Mouse (Mus musculus): ENCODE measurements around the gene Fmnl1.

Gene Fmnl1

DNA sequence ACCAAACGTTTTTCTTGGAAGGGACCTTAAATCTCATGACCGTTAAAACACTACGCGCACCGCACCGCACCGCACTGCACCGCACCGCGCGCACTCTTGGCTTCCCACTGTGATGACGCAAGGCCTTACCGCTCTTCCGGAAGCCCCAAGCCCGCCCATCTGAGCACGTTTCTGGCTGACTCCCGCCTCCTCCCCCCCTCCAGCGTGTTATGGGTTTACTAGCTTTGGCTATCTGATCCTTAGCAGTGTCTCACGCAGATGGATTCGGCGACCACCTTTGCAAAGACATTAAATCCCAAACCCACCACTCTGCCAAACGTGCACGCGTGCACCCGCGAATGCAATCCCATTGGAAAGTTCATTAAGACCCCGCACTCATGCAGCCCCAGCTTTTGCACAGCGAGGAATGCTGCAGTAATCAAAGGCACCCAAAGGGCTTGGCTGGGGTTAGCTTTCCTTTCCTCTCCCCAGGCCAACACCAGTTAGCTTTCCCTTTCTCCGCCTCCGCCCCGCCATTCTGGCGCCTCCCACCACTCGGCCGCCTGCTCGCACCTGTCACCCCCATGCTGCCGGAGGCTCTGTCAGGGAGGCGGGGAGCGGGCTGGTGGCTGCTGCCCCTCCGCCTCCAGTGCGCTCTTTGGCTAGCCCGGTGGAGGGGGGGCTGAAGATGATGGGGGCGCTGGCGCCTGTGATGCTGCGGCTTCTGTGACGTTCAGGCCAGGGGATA is 47.0 kb downstream of the Fmnl1 start, which contains the start of gene Spata32:
TSS of gene Spata32 (minus strand) at position 643 of the 727 bp plus-strand sequence.
- in situ Hi-C loops (cut with MboI, MseI) = no loop called here

DNA sequence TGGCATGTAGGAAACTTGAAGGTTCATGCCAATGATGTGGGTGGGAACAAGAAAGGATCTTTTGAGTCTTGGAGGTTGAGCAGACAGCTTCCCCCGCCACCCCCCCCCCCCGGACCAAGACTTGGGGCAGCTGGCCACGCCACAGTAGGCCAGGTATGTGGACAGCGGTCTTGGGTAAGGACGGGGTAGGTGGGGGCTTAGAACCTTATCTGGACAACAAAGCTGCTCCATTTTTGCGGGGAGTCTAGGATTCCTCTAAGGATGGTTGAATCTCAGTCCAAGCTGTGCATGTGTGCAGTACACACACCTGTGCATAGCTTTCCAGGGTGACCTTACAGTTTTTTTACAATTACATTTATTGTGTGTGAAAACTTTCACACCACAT is 47.6 kb downstream of the Fmnl1 start:
- in situ Hi-C loops (cut with MboI, MseI) = no loop called here

DNA sequence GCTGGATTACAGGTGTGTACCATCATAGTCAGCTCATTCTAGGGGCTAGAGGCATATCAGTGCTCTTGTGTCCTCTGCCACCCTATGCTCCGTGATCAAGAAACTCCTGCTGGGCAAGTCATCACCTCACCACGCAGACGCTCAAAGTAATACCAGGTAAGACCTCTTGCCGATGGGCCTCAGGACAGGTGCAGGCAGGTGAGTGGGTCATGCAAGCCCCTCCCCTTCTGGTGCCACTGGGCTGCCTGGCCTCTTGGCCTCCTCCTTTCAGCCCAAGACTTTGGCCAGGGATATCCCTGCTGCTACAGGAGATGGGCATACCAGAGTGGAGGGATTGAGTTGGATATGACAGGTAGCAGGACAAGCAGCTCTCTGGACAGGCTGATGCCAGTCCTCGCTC is 48.4 kb downstream of the Fmnl1 start:
- in situ Hi-C loops (cut with MboI, MseI) = no loop called here

DNA sequence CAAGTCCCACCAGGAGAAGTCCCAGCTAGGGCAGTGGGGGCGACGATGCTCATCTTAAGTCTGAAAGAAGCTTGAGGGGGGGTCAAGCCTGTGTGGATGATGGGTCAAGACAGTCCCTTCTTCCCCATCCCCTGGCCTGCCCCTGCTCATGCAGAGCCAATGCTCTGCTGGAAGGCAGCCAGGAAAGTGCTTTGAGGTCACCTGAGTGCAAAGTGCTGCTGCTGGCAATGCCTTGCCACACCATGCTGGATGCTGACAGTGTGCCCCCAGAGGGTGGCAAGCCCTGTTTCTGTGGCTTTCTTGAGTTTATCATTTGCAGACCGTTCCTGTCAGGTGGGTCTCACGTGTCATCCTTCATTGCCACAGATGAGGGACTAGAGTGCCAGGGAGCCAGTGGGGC is 49.1 kb downstream of the Fmnl1 start:
- in situ Hi-C loops (cut with MboI, MseI) = loop anchor here in 1 of 2 experiments (5.0 kb wide), 1 partner anchor 107 kb away; no protein-coding TSS in a partner anchor

DNA sequence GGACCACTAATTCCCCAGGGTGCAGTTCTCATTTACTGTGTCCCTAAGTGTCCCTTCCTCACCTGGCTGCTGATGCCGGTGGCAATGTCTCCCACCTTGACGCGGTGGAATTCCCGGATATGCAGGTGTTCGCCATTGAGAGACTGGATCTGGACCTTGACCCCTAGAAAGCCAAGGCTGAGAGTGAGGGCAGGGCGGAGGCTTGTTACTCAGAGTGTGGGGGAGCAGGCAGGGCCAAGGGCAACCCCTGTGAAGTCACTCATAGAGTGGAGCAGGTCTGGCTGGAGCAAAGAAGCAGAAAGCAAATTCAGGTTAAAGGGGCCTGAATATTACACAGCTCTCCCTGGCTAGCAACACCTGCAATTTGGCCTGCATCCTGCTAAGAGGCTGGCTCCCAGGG is 50.5 kb downstream of the Fmnl1 start:
- in situ Hi-C loops (cut with MboI, MseI) = loop anchor here in 1 of 2 experiments (5.0 kb wide), 1 partner anchor 106 kb away; no protein-coding TSS in a partner anchor

DNA sequence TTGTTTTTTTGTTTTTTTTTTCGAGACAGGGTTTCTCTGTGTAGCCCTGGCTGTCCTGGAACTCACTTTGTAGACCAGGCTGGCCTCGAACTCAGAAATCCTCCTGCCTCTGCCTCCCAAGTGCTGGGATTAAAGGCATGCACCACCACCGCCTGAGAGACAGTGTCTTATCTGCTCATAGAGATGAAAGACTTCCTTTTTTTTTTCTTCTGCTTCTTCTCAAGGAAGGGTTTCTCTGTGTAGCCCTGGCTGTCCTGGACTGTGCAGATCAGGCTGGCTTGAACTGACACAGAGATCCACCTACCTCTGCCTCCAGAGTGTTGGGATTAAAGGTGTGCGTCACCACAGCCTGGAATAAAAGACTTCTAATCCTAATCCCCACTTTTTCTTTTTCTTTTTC is 51.8 kb downstream of the Fmnl1 start:
- in situ Hi-C loops (cut with MboI, MseI) = loop anchor here in 1 of 2 experiments (5.0 kb wide), 1 partner anchor 105 kb away; no protein-coding TSS in a partner anchor

DNA sequence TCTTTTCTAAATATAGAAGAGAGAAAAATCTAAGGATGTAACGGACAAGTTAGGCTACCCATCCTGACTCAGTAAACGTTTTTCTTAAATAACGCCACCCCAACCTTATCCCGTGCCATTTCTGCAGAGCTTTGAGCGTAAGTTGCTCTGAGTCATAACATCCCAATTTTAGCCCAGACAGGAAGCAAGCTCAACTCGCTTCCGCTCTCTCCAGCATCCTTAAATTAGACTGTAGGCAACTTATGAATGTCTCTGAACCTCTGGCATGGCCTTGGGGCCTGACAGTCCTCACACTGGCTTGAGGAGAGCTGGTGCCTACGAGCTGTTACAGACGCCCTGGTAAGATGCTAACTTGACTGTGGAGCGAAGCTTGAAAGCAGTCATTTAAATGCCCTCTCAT is 52.5 kb downstream of the Fmnl1 start:
- in situ Hi-C loops (cut with MboI, MseI) = loop anchor here in 1 of 2 experiments (5.0 kb wide), 1 partner anchor 104 kb away; no protein-coding TSS in a partner anchor

DNA sequence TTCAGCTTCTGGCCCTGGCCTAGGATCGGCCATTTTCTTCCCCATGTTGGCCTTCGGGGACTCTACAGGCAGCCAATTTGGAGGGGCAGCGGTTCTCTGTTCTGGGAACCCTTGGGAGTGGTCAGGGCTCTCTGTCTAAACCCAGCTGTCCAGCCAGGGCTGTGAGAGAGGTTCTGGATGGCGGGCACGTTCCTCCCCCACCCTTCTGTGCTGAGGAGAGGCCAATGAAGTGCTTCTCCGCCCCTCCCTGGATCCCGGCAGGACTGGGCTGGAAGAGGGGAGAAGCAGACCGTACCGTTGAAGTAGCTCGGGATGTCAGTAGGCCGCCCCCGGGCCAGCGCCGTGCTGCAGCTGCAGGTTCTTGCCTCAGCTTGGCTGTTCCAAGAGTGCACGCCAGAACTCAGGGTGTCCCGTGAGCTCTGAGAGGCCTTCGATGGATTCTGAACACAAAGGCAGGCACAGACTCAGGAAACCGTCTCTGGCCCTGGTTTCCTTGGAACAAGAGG is 53.1 kb downstream of the Fmnl1 start:
- in situ Hi-C loops (cut with MboI, MseI) = loop anchor here in 1 of 2 experiments (5.0 kb wide), 1 partner anchor 103 kb away; no protein-coding TSS in a partner anchor

DNA sequence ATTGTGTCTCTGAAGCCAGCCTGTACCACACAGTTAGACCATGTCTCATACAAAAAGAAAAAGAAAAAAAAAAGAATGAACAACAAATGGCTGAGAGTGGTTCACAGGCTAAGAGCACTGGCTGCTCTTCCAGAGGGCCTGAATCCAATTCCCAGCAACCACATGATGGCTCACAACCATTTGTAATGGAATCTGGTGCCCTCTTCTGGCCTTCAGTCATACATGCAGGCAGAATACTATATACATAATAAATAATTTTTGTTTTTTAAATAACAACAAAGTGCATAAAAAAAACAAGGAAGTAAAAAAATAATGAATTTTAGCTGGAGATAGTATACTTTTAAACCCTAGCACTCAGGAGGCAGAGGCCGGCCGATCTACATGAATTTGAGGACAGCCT is 58.7 kb downstream of the Fmnl1 start:
- in situ Hi-C loops (cut with MboI, MseI) = loop anchor here (5.0 kb wide), 2 partner anchors 47 to 88 kb away; no protein-coding TSS in a partner anchor

DNA sequence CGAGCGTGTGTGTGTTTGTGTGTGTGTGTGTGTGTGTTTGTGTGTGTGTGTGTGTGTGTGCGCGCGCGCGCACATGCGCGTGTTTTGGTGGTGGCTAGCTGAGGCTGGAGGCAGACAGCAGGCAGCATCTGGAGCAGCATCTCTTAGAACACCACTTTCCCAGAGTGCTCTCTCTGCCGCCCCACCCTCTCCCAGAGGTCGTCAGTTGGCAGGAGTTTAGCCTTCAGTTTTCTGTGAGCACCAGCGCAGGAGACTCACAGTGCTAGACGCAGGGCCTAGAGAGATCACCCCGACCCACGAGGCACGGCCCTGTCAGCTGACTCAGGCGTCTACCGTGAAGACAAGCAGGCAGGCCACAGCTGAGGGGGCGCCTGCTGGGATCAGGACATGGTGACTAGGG is 59.7 kb downstream of the Fmnl1 start:
- in situ Hi-C loops (cut with MboI, MseI) = loop anchor here (5.0 kb wide), 2 partner anchors 48 to 87 kb away; no protein-coding TSS in a partner anchor

DNA sequence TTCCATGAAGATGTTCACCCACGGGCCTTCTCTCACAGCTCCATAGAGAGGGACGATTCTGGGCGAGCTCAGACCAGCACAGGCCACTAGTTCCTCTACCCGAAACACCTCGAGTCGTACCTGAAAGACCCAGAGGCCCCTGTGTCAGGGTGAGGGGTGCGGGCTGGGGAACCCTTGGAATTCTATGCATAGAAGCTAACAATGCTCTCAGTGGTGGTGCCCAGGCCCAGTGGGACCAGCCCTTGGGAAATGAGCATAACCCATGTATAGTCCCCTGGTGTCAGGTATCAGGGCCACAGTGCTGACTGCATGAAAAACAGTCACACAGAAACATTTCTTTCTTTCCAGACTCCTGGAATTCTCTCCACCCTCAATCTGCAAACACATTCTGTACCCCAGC is 60.5 kb downstream of the Fmnl1 start:
- in situ Hi-C loops (cut with MboI, MseI) = loop anchor here (5.0 kb wide), 2 partner anchors 49 to 86 kb away; no protein-coding TSS in a partner anchor

DNA sequence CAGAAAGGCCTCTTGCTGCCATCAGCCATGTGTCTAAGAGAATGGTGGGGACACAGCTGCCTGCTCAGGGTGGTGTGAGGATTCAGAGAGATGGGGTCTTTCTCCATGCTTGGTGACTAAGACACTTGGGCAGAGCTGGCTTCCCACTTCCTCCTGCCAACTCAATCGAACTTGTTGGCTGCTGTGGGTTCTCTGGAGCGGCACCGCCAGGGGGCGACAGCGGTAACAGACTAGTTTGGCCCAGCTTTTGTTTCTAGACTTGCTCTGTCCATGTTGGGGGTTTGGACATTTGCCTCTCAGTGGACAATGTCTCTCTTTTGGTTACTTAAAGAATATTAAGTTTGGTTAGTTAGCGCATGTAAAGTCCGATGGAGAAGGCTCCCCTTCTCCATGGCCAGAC is 62.1 kb downstream of the Fmnl1 start:
- in situ Hi-C loops (cut with MboI, MseI) = loop anchor here (5.0 kb wide), 2 partner anchors 51 to 84 kb away; no protein-coding TSS in a partner anchor

DNA sequence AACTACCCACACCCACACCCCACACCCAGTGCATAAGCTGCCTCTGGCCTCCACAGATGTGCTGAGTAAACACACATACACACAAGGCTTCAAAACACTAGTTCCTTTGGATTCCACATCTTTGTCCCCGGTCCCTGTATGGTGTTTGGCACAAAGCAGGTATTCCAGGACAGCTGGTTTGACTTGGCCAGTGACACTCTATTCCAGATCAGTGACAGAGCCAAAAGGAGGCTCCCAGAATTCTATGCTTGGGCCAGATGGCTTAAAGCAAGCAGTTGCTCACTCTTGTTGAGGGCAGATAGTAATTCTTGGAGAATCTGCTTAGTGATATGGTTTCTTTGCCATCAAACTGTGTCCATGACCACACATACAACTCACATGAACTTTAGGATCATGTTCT is 63.5 kb downstream of the Fmnl1 start:
- in situ Hi-C loops (cut with MboI, MseI) = loop anchor here (5.0 kb wide), 2 partner anchors 52 to 83 kb away; no protein-coding TSS in a partner anchor

DNA sequence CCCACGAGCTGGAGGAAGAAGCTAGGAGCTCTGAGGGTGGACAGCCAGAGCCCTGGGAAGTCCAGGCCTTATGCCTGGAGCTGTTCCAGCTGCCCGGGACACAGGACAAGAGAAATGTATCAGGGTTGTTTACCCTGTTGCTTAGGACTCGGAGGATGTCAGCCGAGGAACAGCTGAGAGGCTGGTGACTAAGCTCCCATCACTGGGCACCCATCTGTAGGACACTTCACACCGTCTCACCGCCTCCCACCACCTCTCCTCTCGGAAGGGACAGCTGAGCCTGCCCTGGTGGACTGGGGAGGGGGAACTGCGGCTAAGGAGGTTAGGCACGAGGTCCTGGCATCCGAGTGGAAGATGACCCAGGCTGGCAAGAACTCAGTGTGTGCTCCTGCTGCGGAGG is 64.8 kb downstream of the Fmnl1 start:
- in situ Hi-C loops (cut with MboI, MseI) = loop anchor here in 1 of 2 experiments (5.0 kb wide), 1 partner anchor 37 kb away; no protein-coding TSS in a partner anchor

DNA sequence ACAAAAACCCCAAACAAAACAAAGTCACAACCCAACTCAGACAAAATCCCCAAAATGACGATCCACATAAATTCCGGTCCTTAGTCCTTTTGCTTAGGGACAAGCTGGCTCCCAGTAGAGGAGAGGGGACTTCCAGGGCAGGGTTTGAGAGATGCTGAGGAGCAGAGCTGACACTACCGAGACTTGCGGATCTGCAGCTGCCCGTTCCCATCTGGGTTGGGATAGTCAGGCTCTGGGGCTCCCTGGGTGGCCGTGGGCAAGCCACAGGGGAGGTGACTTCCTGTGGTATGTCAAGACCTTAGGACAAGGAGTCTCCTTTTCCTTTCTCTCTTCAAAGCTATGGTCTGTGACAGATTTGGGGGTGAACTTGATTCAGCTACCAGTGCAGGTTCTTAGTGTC is 65.5 kb downstream of the Fmnl1 start:
- in situ Hi-C loops (cut with MboI, MseI) = loop anchor here in 1 of 2 experiments (5.0 kb wide), 1 partner anchor 36 kb away; no protein-coding TSS in a partner anchor

DNA sequence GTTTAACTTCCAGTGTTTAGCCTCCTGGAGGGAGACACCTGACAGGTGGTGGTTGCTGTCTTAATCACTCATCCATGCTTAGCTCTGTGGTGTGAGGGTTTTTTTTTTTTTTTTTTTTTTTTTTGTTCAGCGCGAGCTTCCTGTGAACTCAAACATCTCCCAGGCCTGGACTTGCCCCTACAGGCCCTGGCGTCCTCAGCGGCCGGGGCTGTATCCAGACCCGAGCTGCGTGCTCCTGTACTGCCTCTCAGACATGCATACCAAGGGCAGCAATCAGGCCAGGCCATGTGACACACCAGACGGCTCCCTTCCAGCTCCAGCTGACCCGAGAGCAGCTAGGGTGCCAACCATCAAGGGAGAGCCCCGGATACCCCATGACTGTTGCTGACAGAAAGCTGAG is 66.0 kb downstream of the Fmnl1 start:
- in situ Hi-C loops (cut with MboI, MseI) = loop anchor here in 1 of 2 experiments (5.0 kb wide), 1 partner anchor 35 kb away; no protein-coding TSS in a partner anchor

DNA sequence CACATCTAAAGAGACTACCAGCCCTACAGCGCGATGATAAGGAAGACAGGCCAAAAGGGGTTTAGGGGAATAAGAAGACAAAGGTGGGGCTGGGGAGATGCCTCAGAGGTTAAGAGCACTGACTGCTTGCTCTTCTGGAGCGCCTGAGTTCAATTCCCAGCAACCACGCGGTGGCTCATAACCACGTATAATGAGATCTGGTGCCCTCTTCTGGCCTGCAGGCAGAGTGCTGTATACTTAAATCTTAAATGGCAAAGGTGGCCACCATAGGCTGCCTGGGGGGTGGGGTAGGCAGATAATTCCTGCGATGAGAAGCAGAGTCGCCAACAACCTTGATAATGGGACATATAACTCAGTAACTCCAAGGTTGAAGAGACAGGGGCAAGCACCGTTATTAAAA is 66.8 kb downstream of the Fmnl1 start:
- in situ Hi-C loops (cut with MboI, MseI) = loop anchor here in 1 of 2 experiments (5.0 kb wide), 1 partner anchor 35 kb away; no protein-coding TSS in a partner anchor

DNA sequence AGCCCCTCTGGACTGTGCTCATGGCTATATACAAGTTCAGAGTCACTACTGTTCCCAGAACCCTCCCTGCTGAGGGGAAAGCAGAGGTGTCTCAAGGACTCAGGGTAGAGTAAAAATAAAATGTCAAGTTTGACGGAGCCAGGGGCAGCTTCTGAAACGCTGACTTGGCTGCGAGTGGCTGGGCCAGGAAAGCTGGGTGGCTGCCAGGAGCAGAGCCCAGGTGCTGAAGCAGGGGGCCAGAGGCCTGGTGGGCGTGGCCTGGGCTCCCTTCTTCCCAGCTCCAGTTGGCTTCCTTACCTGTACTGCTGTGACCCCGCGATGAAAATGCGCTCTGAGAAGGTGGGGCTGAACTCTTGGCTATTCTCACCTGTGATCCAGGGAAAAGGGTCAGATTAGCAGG is 69.8 kb downstream of the Fmnl1 start:
- in situ Hi-C loops (cut with MboI, MseI) = no loop called here

DNA sequence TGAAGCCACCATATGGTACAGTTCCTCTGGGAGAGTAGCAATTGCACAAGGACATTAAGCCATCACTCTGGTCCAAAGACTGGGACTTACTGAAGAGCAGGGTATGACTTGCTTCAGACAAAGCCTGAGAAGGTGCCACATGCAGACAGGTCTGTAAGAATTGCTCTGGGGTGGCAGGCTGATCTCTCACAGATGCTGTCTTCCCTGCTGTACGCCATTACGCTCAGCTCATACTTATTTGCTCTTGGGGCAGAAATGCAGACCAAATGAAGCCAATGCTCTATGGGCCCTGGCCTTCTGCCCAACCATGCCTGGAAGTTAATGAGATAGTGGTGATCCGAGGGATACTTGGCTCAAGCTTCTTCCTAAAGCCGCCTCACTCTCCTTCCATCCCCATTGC is 73.9 kb downstream of the Fmnl1 start:
- in situ Hi-C loops (cut with MboI, MseI) = no loop called here

DNA sequence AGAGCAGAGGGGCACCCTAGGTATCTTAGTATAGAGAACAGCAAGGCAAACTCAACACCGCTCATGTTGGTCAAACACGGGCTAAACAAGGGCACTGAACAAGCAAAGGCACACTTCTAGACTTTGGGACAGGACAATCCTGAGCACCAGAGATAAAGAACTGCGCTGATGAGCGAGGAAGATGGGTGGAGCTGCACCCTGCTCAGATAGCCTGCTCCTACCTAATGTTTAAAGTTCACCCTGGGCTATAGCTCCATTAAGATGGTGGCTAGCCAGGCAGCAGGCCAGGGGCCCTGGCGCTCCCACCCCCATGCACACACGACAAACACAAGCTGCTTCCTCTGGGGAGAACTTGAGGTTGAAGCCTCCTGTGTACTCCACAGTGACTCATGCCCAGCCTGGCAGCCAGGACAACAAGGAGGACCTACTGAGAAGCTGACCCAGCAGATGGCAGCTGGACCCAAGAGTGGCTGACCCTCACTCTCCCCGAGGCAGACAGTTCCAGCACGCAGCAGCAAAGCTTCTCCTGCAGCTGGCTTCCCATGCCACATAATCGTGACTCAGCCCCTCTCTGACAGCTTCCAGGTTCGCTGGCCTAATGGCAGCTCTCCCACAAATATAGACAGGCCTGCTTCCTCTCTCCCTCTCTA is 75.3 kb downstream of the Fmnl1 start:
- in situ Hi-C loops (cut with MboI, MseI) = no loop called here

DNA sequence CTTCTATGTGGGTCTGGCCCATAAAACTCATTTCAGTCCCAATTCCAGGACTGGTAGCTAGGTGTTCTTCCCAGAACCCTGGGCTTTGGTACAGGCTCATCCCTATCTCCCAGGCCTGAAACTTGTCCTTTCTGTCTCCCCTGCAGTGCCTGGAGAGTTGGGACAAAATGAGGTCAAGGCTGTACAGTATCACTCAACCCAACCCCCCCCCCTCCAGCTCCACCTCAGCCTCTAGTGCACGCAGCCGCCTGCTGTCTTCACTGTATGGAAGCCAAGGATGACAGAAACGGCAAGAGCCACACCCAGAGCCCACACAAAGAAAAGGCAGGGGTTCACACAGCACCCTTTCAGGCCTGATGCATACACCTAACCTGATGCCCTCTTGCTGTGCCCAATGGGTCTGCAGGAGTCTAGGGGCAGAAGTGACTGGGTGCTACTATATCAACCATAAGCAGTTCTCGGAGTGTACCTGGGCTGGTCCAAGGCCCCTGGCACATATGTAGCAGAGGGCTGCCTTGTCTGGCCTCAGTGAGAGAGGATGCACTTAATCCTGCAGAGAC is 75.9 kb downstream of the Fmnl1 start:
- in situ Hi-C loops (cut with MboI, MseI) = no loop called here

Data from T-helper 17 cell (primary cell).